Mouse (Mus musculus) embryonic facial prominence, embryonic 11.5 days (tissue): ENCODE measurements at regions not wholly inside any gene's neighbourhood (a gene's known extent, or its start where the extent isn't known, plus 50 kb on each side); places are given as distances from the start of the nearest gene placed in this dataset.

ENCODE experiments used
- ATAC-seq: fragments of 200-750 bp; cut with Nextera tagmentation; replicated peaks from 2 replicates; pipeline ENCODE4 v1.8.0; 2017; ENCODE audit warnings: low read depth; ENCODE audit not compliant: insufficient number of reproducible peaks, low FRiP score, low TSS enrichment
- DNase-seq: peaks from one replicate; pipeline ENCODE4 v3.0.0-alpha.2; 2015; ENCODE audit warnings: low spot score
- H3K27ac ChIP-seq: fragments of 300-500 bp; sonication (generic); replicated peaks from 2 replicates; pipeline ENCODE4 v1.5.1; 2014; ENCODE audit warnings: mild to moderate bottlenecking, low read depth, low read length, control low read depth
- H3K27me3 ChIP-seq: fragments of 300-500 bp; sonication (generic); 2 replicates; pipeline ENCODE4 v1.6.1; 2014; ENCODE audit warnings: mild to moderate bottlenecking, low read length, moderate library complexity, mixed read lengths; ENCODE audit not compliant: control insufficient read depth, insufficient read depth
- H3K36me3 ChIP-seq: fragments of 300-500 bp; sonication (generic); replicated peaks from 2 replicates; pipeline ENCODE4 v1.6.1; 2014; ENCODE audit warnings: low read depth, mild to moderate bottlenecking, low read length, moderate library complexity, mixed read lengths; ENCODE audit not compliant: control insufficient read depth, insufficient read depth
- H3K4me1 ChIP-seq: fragments of 300-500 bp; sonication (generic); 2 replicates; pipeline ENCODE4 v1.6.1; 2014; ENCODE audit warnings: low read length, mixed read lengths; ENCODE audit not compliant: control insufficient read depth, insufficient read depth
- H3K4me2 ChIP-seq: fragments of 300-500 bp; sonication (generic); 2 replicates; pipeline ENCODE4 v1.6.1; 2014; ENCODE audit warnings: low read depth, mild to moderate bottlenecking, control low read depth, low read length, moderate library complexity
- H3K4me3 ChIP-seq: fragments of 300-500 bp; sonication (generic); 2 replicates; pipeline ENCODE4 v1.5.1; 2014; ENCODE audit warnings: low read depth, low read length, control low read depth
- H3K9ac ChIP-seq: fragments of 300-500 bp; sonication (generic); replicated peaks from 2 replicates; pipeline ENCODE4 v1.6.1; 2014; ENCODE audit warnings: mild to moderate bottlenecking, control low read depth, low read length
- H3K9me3 ChIP-seq: fragments of 300-500 bp; sonication (generic); replicated peaks from 2 replicates; pipeline ENCODE4 v1.6.1; 2016; ENCODE audit warnings: mild to moderate bottlenecking, low read length, inconsistent platforms, mixed read lengths; ENCODE audit not compliant: control insufficient read depth
- WGBS: fragments of 180-500 bp; shearing (Covaris S2); extraction: QIAGEN DNeasy Blood & Tissue Kit; methylation state at CpG from one replicate; pipeline ENCODE4 v1.1.7; 2014; 5-methylcytosine and 5-hydroxymethylcytosine counted together

GRCm38 (mm10) chr15:60708678-60709077 lies 144.9 kb downstream of the Fam84b start:
- no peak overlapping the region for H3K9ac ChIP-seq
- no peaks in the 10 kb centered on the region for H3K36me3 ChIP-seq
- H3K4me3 ChIP-seq = no peak overlapping the region
- no peak overlapping the region for H3K27ac ChIP-seq
- H3K9me3 ChIP-seq = no peaks in the 10 kb centered on the region
- H3K27me3 ChIP-seq = no peaks in the 10 kb centered on the region
- no peaks in the 10 kb centered on the region for H3K4me1 ChIP-seq
- DNase-seq = peak; percentile 71
- no peak overlapping the region for H3K4me2 ChIP-seq
- ATAC-seq = peak; percentile 62; the same call in 1 of the 2 replicates

DNA sequence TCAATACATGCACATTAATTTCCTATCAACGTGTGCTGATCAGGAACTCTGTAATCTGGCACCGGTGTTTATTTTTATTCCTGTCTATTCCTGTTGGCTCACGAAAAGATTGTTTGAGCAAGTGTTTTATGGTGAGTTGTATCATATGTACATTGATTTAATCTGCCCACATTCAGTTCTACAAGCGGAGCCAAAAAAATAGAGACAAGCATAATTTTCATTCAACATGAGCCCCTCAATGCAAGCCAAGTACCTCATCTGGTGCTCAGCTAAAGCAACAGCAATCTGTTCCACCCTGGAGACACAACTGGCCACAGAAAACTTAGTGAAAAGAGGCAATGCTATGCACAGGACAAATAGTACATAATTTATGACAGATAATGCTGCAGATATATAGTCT lies 147.6 kb downstream of the Fam84b start:
- ATAC-seq (no peak), DNase-seq (peak; percentile 22)
- H3K27ac ChIP-seq = no peak overlapping the region
- no peaks in the 10 kb centered on the region for H3K4me1 ChIP-seq
- WGBS = 65% methylated on average over 4 of the region's 4 CpGs
- no peaks in the 10 kb centered on the region for H3K9me3 ChIP-seq
- no peaks in the 10 kb centered on the region for H3K27me3 ChIP-seq
- no peak overlapping the region for H3K9ac ChIP-seq
- H3K4me2 ChIP-seq = no peak overlapping the region
- H3K4me3 ChIP-seq = no peak overlapping the region
- no peaks in the 10 kb centered on the region for H3K36me3 ChIP-seq

- no peak for ATAC-seq
- Histone ChIP-seq H3K4me2 (no peak overlapping the region), H3K27me3 (no peaks in the 10 kb centered on the region), H3K27ac (no peak overlapping the region), H3K9ac (no peak overlapping the region), H3K4me3 (no peak overlapping the region), H3K4me1 (no peaks in the 10 kb centered on the region), H3K36me3 (no peaks in the 10 kb centered on the region), H3K9me3 (no peaks in the 10 kb centered on the region)
- DNase-seq = no peak
Measured at GRCm38 (mm10) chr15:60701273-60701672, 152.3 kb downstream of the Fam84b start.

GRCm38 (mm10) chr15:60694746-60695145 lies 158.8 kb downstream of the Fam84b start:
- Histone ChIP-seq H3K36me3 (no peaks in the 10 kb centered on the region), H3K4me1 (no peaks in the 10 kb centered on the region), H3K4me2 (no peak overlapping the region), H3K4me3 (no peak overlapping the region), H3K27me3 (no peaks in the 10 kb centered on the region), H3K9ac (no peak overlapping the region), H3K9me3 (no peaks in the 10 kb centered on the region), H3K27ac (no peak overlapping the region)
- ATAC-seq = no peak
- 94% methylated on average over 3 of the region's 3 CpGs for WGBS
- DNase-seq = no peak

DNA sequence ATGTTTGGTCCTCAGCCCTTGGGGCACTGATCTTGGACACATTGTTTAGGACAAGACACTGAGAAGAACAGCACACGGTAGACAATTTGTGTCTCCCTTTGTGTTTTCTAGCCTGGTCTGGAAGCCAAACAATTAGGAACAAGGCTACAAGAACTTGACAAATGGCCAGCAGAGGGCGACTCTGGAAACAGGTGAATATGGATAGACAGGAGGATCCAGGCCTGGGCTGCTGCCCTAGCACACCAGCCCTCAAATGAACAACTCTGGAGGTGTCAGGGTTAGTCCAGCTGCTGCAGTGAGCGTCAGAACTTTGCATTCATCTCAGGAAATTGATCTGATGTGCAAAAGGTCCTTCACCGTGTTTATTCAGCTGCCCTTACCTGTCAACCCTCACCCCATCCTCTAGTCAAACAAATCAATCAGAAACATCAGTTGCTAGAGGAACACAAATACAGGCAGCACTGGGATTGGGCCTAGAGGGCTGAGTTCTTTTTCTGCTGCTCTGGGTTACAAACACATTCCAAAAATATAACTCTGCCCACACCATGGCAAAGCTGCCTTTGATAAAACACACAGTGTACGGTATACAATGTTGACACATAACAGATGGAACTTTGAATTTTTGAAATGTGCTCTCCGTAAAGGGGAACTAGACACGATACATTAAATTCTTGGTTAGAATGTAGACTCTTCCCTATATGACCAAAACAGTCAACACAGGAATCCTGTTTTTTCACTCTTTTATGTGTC lies 159.7 kb downstream of the Fam84b start:
- Histone ChIP-seq H3K4me2 (no peak overlapping the region), H3K9me3 (no peaks in the 10 kb centered on the region), H3K4me3 (no peak overlapping the region), H3K4me1 (no peaks in the 10 kb centered on the region), H3K36me3 (no peaks in the 10 kb centered on the region), H3K9ac (no peak overlapping the region), H3K27me3 (no peaks in the 10 kb centered on the region), H3K27ac (no peak overlapping the region)
- ATAC-seq = no peak
- WGBS = 63% methylated on average over 7 of the region's 7 CpGs
- peak; percentile 49 for DNase-seq

GRCm38 (mm10) chr15:60692718-60693597 lies 160.6 kb downstream of the Fam84b start:
- WGBS = 48% methylated on average over 6 of the region's 6 CpGs
- Histone ChIP-seq H3K9ac (no peak overlapping the region), H3K4me3 (no peak overlapping the region), H3K4me1 (no peaks in the 10 kb centered on the region), H3K9me3 (no peaks in the 10 kb centered on the region), H3K27ac (no peak overlapping the region), H3K4me2 (no peak overlapping the region), H3K36me3 (no peaks in the 10 kb centered on the region), H3K27me3 (no peaks in the 10 kb centered on the region)
- ATAC-seq (no peak), DNase-seq (no peak)

GRCm38 (mm10) chr15:60692149-60692548 lies 161.4 kb downstream of the Fam84b start:
- Histone ChIP-seq H3K9ac (no peak overlapping the region), H3K4me3 (no peak overlapping the region), H3K4me2 (no peak overlapping the region), H3K36me3 (no peaks in the 10 kb centered on the region), H3K9me3 (no peaks in the 10 kb centered on the region), H3K4me1 (no peaks in the 10 kb centered on the region), H3K27ac (no peak overlapping the region), H3K27me3 (no peaks in the 10 kb centered on the region)
- ATAC-seq = peak; percentile 56
- 24% methylated on average over 3 of the region's 3 CpGs for WGBS
- peak; percentile 27 for DNase-seq

- Histone ChIP-seq H3K9me3 (no peaks in the 10 kb centered on the region), H3K9ac (no peak overlapping the region), H3K4me2 (no peak overlapping the region), H3K4me1 (no peaks in the 10 kb centered on the region), H3K36me3 (no peaks in the 10 kb centered on the region), H3K27ac (no peak overlapping the region), H3K27me3 (no peaks in the 10 kb centered on the region), H3K4me3 (no peak overlapping the region)
- DNase-seq (no peak), ATAC-seq (no peak)
- WGBS = 89% methylated on average over 3 of the region's 3 CpGs
Measured at GRCm38 (mm10) chr15:60677397-60677796, 176.2 kb downstream of the Fam84b start.
